Mouse (Mus musculus) embryonic fibroblast, embryonic 13.5 days (primary cell): ENCODE measurements at regions not wholly inside any gene's neighbourhood (a gene's known extent, or its start where the extent isn't known, plus 50 kb on each side); places are given as distances from the start of the nearest gene placed in this dataset.

ENCODE experiments used
- H3K27ac ChIP-seq: 2 replicates; pipeline ENCODE4 v1.5.1; 2012; ENCODE audit warnings: low read length, control low read depth, inconsistent platforms; ENCODE audit not compliant: insufficient read depth
- H3K4me1 ChIP-seq: 2 replicates; pipeline ENCODE4 v1.6.1; 2011; ENCODE audit warnings: low read length; ENCODE audit not compliant: control insufficient read depth, insufficient read depth
- H3K4me3 ChIP-seq: 2 replicates; pipeline ENCODE4 v1.5.1; 2011; ENCODE audit warnings: mild to moderate bottlenecking, control low read depth, low read length; ENCODE audit not compliant: insufficient read depth
- CTCF ChIP-seq: IDR thresholded peaks from 2 replicates; pipeline ENCODE4 v1.5.1; 2011; ENCODE audit warnings: mild to moderate bottlenecking, control low read depth, low read length, moderate library complexity, borderline replicate concordance; ENCODE audit not compliant: insufficient read depth
- POLR2A ChIP-seq: IDR thresholded peaks from 2 replicates; pipeline ENCODE4 v1.6.1; 2011; ENCODE audit warnings: low read depth, mild to moderate bottlenecking, control low read depth, low read length, moderate library complexity

GRCm38 (mm10) chr8:116267021-116267420 is 237.8 kb upstream of the Dynlrb2 start:
- H3K27ac ChIP-seq = no peak overlapping the region
- H3K4me1 ChIP-seq = no peaks in the 10 kb centered on the region
- H3K4me3 ChIP-seq = no peak overlapping the region
- TF ChIP-seq CTCF (no peak), POLR2A (no peak)

- no peaks in the 10 kb centered on the region for H3K4me1 ChIP-seq
- no peak overlapping the region for H3K4me3 ChIP-seq
- H3K27ac ChIP-seq = no peak overlapping the region
- TF ChIP-seq POLR2A = no peak
- TF ChIP-seq CTCF = no peak
Observed at GRCm38 (mm10) chr8:116265591-116265990, 239.2 kb upstream of the Dynlrb2 start.

GRCm38 (mm10) chr8:116264078-116264477 is 240.7 kb upstream of the Dynlrb2 start:
- no peak overlapping the region for H3K4me3 ChIP-seq
- H3K27ac ChIP-seq = no peak overlapping the region
- no peaks in the 10 kb centered on the region for H3K4me1 ChIP-seq
- TF ChIP-seq POLR2A (no peak), CTCF (no peak)

- no peak overlapping the region for H3K4me3 ChIP-seq
- no peak overlapping the region for H3K27ac ChIP-seq
- H3K4me1 ChIP-seq = no peaks in the 10 kb centered on the region
- TF ChIP-seq POLR2A (no peak), CTCF (no peak)
Observed at GRCm38 (mm10) chr8:116261286-116261685, 243.5 kb upstream of the Dynlrb2 start.

- Histone ChIP-seq H3K4me1 (no peaks in the 10 kb centered on the region), H3K27ac (no peak overlapping the region), H3K4me3 (no peak overlapping the region)
- no peak for TF ChIP-seq CTCF
Observed at GRCm38 (mm10) chr8:116255398-116255797, 249.4 kb upstream of the Dynlrb2 start.

- TF ChIP-seq CTCF = no peak
- TF ChIP-seq POLR2A = no peak
- Histone ChIP-seq H3K4me1 (no peaks in the 10 kb centered on the region), H3K27ac (no peak overlapping the region), H3K4me3 (no peak overlapping the region)
Observed at GRCm38 (mm10) chr8:116252455-116253216, 252.1 kb upstream of the Dynlrb2 start.

GRCm38 (mm10) chr8:116248398-116248797 is 256.4 kb upstream of the Dynlrb2 start:
- no peak overlapping the region for H3K27ac ChIP-seq
- no peak for TF ChIP-seq POLR2A
- no peak for TF ChIP-seq CTCF
- H3K4me3 ChIP-seq = no peak overlapping the region
- H3K4me1 ChIP-seq = no peaks in the 10 kb centered on the region

GRCm38 (mm10) chr8:116243493-116243892 is 261.3 kb upstream of the Dynlrb2 start:
- no peak overlapping the region for H3K27ac ChIP-seq
- H3K4me1 ChIP-seq = no peaks in the 10 kb centered on the region
- TF ChIP-seq CTCF (no peak), POLR2A (no peak)

GRCm38 (mm10) chr8:116242972-116243371 is 261.8 kb upstream of the Dynlrb2 start:
- H3K4me3 ChIP-seq = no peak overlapping the region
- H3K27ac ChIP-seq = no peak overlapping the region
- TF ChIP-seq CTCF (no peak), POLR2A (no peak)
- no peaks in the 10 kb centered on the region for H3K4me1 ChIP-seq

More at GRCm38 (mm10) chr8:116243493-116243892, 261.3 kb upstream of the Dynlrb2 start:
- no peak overlapping the region for H3K4me3 ChIP-seq

GRCm38 (mm10) chr8:116241987-116242242 is 262.9 kb upstream of the Dynlrb2 start:
- no peak for TF ChIP-seq CTCF
- TF ChIP-seq POLR2A = no peak
- no peak overlapping the region for H3K27ac ChIP-seq
- no peaks in the 10 kb centered on the region for H3K4me1 ChIP-seq
- no peak overlapping the region for H3K4me3 ChIP-seq

- TF ChIP-seq CTCF = no peak
- no peak for TF ChIP-seq POLR2A
- Histone ChIP-seq H3K4me1 (no peaks in the 10 kb centered on the region), H3K27ac (no peak overlapping the region), H3K4me3 (no peak overlapping the region)
Observed at GRCm38 (mm10) chr8:116241146-116241986, 263.4 kb upstream of the Dynlrb2 start.
